Mouse (Mus musculus) heart, embryonic 12.5 days (tissue): ENCODE data around the gene Mturn. TPM values are rescaled to one million over a fixed set of nuclear protein-coding genes. Genes with fewer than 3 reads are reported as not detected.

Experiments used
- ATAC-seq: fragments of 200-750 bp; cut with Nextera tagmentation; 2 replicates; pipeline ENCODE4 v1.8.0; 2017; ENCODE audit warnings: moderate TSS enrichment, moderate library complexity; ENCODE audit not compliant: insufficient number of reproducible peaks, low FRiP score
- H3K27ac ChIP-seq: fragments of 300-500 bp; sonication (generic); 2 replicates; pipeline ENCODE4 v1.5.1; 2016; ENCODE audit warnings: mild to moderate bottlenecking, moderate library complexity; ENCODE audit not compliant: poor library complexity, severe bottlenecking
- H3K27me3 ChIP-seq: fragments of 300-500 bp; sonication (generic); replicated peaks from 2 replicates; pipeline ENCODE4 v1.6.1; 2016; ENCODE audit warnings: mild to moderate bottlenecking, moderate library complexity
- H3K36me3 ChIP-seq: fragments of 300-500 bp; sonication (generic); 2 replicates; pipeline ENCODE4 v1.6.1; 2016; ENCODE audit warnings: mild to moderate bottlenecking, moderate library complexity
- H3K4me1 ChIP-seq: fragments of 300-500 bp; sonication (generic); replicated peaks from 2 replicates; pipeline ENCODE4 v1.6.1; 2016; ENCODE audit warnings: mild to moderate bottlenecking
- H3K4me2 ChIP-seq: fragments of 300-500 bp; sonication (generic); 2 replicates; pipeline ENCODE4 v1.6.1; 2016; ENCODE audit warnings: mild to moderate bottlenecking, moderate library complexity
- H3K4me3 ChIP-seq: fragments of 300-500 bp; sonication (generic); 2 replicates; pipeline ENCODE4 v1.5.1; 2016; ENCODE audit warnings: mild to moderate bottlenecking
- H3K9ac ChIP-seq: fragments of 300-500 bp; sonication (generic); 2 replicates; pipeline ENCODE4 v1.6.1; 2016; ENCODE audit warnings: mild to moderate bottlenecking, moderate library complexity
- H3K9me3 ChIP-seq: fragments of 300-500 bp; sonication (generic); replicated peaks from 2 replicates; pipeline ENCODE4 v1.6.1; 2016; ENCODE audit warnings: mild to moderate bottlenecking, moderate library complexity
- WGBS: fragments of 180-500 bp; shearing (Covaris S2); methylation state at CpG from one replicate; pipeline ENCODE4 v1.1.7; 2016; 5-methylcytosine and 5-hydroxymethylcytosine counted together
- polyA plus RNA-seq: library from polyadenylated mRNA; unstranded; fragments of >200 nt; fragmentation: Nextera tagmentation; extraction: Ambion mirVana; gene quantifications from 2 replicates; pipeline ENCODE4 v1.2.1, GENCODE M21; 2016

Gene Mturn
- polyA plus RNA-seq, 1 experiment from 2014 or later = 6.2 TPM

DNA sequence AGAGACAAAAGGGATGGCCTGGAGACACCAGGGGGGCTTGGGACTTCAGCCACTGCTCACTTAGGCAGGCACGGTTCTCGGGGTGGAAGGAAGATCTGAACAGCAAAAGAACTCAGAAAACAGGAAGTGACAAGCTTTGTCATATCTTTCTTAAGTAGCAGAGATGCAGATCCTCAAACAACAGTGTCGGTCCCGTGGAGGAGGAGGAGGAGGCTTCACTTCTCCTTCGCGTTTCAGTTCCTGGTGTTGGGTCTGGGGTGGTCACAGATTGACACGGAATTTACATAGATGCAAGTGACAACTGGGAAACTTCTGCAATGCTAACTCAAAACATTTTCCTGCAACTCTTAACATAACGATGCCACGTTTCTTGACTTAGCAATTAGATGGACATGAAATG, 54.7 kb downstream of the Mturn start:
- Histone ChIP-seq H3K4me2 (no peak overlapping the region), H3K27me3 (0 out of 2 replicates have a peak, but pooled peaks cover 5% of the 10 kb centered on the region), H3K4me3 (no peak overlapping the region), H3K9me3 (no peaks in the 10 kb centered on the region), H3K9ac (no peak overlapping the region), H3K36me3 (no peaks in the 10 kb centered on the region), H3K27ac (no peak overlapping the region), H3K4me1 (no peaks in the 10 kb centered on the region)
- ATAC-seq = no peak
- 59% methylated on average over 9 of the region's 9 CpGs for WGBS

DNA sequence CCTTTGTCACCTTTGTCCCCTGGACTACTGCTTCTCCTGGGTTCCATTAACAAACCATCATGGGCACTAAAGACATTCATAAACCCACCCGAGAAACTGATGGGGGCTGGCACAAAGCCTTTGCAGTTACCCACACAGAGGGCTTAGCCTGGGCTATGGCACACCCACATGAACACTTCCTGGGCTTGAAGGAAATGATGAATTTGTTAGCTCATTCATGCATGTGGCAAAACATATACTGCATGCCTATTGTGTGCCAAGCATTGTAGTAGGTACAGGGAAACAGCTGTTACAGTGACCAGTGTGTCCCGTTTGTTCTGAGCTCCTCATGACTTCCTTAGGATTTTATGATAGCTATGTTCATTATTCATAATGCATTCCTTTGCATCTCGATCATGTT, 55.8 kb downstream of the Mturn start:
- no peak overlapping the region for H3K9ac ChIP-seq
- ATAC-seq = no peak
- H3K36me3 ChIP-seq = no peaks in the 10 kb centered on the region
- 0 out of 2 replicates have a peak, but pooled peaks cover 5% of the 10 kb centered on the region for H3K27me3 ChIP-seq
- WGBS = 75% methylated on average over 3 of the region's 3 CpGs
- H3K27ac ChIP-seq = no peak overlapping the region
- H3K4me1 ChIP-seq = no peaks in the 10 kb centered on the region
- H3K9me3 ChIP-seq = no peaks in the 10 kb centered on the region
- H3K4me3 ChIP-seq = no peak overlapping the region
- no peak overlapping the region for H3K4me2 ChIP-seq

DNA sequence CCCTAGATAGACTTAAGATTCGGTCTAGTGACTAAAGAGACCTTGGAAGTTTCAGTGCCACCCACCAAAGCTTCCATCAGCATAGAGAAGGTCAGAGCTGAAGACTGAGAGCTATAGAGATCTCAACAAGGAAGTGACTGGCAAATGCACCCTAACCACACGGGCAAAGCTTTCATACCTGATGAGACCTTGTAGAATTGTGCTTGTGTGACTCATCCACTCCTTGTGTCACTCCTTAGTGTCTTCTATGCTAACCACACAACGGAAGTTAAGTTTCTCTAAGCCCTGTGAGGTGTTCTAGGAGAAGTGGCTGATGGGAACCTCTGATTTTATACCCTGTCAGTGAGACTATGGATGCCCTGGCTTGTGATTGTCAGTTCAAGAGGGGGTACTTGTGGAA, 56.3 kb downstream of the Mturn start:
- Histone ChIP-seq H3K9ac (no peak overlapping the region), H3K36me3 (no peaks in the 10 kb centered on the region), H3K4me2 (no peak overlapping the region), H3K9me3 (no peaks in the 10 kb centered on the region), H3K27ac (no peak overlapping the region), H3K4me1 (no peaks in the 10 kb centered on the region), H3K27me3 (0 out of 2 replicates have a peak, but pooled peaks cover 5% of the 10 kb centered on the region), H3K4me3 (no peak overlapping the region)
- no peak for ATAC-seq
- whole genome bisulfite sequencing = 69% methylated on average over 3 of the region's 3 CpGs

DNA sequence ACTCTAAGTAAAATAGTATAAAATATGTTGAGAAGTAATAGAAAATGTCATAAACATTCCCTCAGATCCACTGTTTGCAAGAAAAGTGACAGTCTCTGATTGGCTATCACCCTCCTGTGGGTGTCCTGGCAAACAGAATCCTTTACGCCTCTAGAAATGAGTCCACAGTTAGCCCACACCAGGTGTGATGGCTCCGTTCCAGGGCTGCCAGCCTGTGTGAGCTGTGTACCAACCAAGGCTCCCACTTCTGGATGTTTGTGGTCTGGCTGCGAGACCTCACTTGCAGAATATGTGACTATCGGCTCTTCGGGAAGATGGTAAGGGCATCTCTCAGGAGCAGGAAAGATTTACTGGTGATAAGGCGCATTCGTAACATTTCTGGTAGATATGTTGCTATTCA, 67.6 kb downstream of the Mturn start:
- Histone ChIP-seq H3K27me3 (0 out of 2 replicates have a peak, but pooled peaks cover 5% of the 10 kb centered on the region), H3K4me1 (0 out of 2 replicates have a peak, but pooled peaks cover 3% of the 10 kb centered on the region), H3K4me3 (no peak overlapping the region), H3K4me2 (no peak overlapping the region), H3K36me3 (no peaks in the 10 kb centered on the region), H3K27ac (no peak overlapping the region), H3K9me3 (no peaks in the 10 kb centered on the region), H3K9ac (no peak overlapping the region)
- 88% methylated on average over 7 of the region's 7 CpGs for WGBS
- ATAC-seq = no peak

DNA sequence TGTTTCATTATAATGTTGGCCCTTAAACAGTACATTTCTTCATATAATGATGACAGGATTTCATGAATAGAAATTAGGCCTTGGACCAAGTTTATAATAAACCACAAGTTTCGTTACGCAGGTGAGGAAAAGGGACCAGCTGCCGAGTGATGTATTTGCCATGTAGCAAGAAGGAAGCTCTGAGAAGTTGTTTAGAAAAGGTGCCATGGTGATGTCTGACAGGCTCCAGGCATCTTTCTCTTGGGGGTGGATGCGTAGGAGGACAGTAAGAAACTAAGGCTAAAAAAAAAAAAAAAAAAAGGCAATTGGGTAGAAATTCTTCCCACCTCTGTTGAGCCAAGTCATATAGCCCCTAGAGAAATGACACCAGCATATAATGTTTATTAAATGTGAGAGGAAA, 70.2 kb downstream of the Mturn start:
- no peaks in the 10 kb centered on the region for H3K9me3 ChIP-seq
- H3K36me3 ChIP-seq = no peaks in the 10 kb centered on the region
- H3K27me3 ChIP-seq = 0 out of 2 replicates have a peak, but pooled peaks cover 5% of the 10 kb centered on the region
- no peak overlapping the region for H3K27ac ChIP-seq
- 0 out of 2 replicates have a peak, but pooled peaks cover 3% of the 10 kb centered on the region for H3K4me1 ChIP-seq
- no peak for ATAC-seq
- no peak overlapping the region for H3K4me3 ChIP-seq
- H3K9ac ChIP-seq = no peak overlapping the region
- no peak overlapping the region for H3K4me2 ChIP-seq
- WGBS = 77% methylated on average over 4 of the region's 4 CpGs

DNA sequence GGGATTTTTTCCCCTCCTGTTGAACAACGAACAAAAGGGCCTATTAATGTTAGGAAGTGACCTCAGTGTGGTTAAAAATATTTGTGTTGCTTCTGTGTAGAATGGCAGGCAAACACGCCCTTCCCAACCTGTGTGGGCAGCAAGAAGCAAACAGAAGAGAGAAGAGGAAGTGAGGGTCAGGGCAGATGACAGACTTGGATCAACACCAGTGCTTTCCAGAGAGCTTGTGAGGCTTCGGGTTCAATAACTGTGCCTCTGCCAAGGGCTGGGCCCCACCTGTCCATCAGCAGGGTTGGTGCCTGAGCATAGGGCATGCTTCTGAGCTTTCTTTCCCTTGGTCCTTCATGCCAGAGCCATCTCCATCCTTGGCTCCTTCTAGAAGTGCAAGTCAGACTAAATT, 70.7 kb downstream of the Mturn start:
- H3K36me3 ChIP-seq = no peaks in the 10 kb centered on the region
- H3K27ac ChIP-seq = no peak overlapping the region
- H3K4me2 ChIP-seq = no peak overlapping the region
- H3K4me1 ChIP-seq = 0 out of 2 replicates have a peak, but pooled peaks cover 3% of the 10 kb centered on the region
- ATAC-seq = no peak
- no peaks in the 10 kb centered on the region for H3K9me3 ChIP-seq
- no peak overlapping the region for H3K4me3 ChIP-seq
- 40% methylated on average over 3 of the region's 3 CpGs for WGBS
- H3K27me3 ChIP-seq = 0 out of 2 replicates have a peak, but pooled peaks cover 5% of the 10 kb centered on the region
- H3K9ac ChIP-seq = no peak overlapping the region

Other genes starting within 250 kb of the Mturn start
- gene Scrn1, start 115.1 kb upstream of the Mturn start, polyA plus RNA-seq = 14.5 and 19.7 TPM in 2 replicates
- 13.2 and 13.9 TPM in 2 replicates for gene Plekha8, start 86.5 kb upstream of the Mturn start, polyA plus RNA-seq
- gene Fkbp14, start 84.3 kb upstream of the Mturn start, polyA plus RNA-seq = 27.2 and 28.4 TPM in 2 replicates
- 3.0 and 3.1 TPM in 2 replicates for gene Znrf2, start 135.3 kb downstream of the Mturn start, polyA plus RNA-seq